In the genomic region with DNA sequence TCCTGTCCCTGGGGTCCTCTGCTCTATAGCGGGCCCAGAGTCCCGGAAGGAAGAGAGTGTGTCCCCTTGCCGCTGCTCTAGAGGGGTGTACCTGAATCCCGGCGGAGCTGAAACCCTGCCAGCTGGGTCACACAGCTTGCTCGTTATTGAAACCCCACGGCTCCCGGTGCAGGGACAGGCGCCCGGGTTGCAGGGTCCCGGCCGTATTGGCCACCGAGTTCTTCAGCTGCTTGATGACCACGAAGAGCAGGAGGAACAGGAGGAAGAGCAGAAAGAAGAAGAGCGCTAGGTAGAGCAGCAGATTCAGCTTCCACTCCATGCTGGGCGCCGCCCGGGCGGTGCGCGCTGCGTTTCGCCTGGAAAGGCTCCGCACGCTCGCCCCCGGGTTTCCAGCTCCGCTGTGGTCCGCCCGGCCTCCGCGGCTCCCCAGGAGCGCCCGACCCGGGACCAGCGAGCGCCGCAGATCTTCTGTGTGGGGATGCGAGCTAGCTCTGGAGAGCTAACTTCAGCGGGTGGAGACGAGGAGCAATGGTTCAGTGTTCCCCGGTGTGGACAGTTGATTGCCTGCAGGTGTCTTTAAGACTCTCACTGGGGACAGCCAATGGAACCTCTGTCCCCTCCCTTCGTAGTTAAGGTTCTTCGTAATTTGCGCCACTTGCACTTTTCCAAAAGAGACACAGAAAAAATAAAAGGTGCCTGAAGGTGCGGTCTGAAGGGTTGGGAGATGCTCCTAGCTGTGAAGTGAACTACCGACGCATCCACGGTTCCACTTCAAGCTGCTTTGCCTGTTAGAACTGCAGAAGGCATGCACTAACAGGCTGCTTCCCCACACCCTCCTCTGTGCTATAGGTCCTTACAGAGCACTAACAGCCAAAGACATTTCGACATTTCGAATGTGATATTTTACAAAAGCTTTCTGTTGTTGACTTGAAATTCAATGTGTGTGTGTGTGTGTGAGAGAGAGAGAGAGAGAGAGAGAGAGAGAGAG, we compare ENCODE assay signal across 9 mouse cellular contexts. TPM values are rescaled to one million over a fixed set of nuclear protein-coding genes. Genes with fewer than 3 reads are reported as not detected.
DNase-seq lines count a peak whose midpoint lies in the region; ATAC-seq lines count a peak whose summit lies in the region.
"Had no signal": no experiment of that assay in that cellular context is flagged by ENCODE, and none has a peak within 500 bp of the region (broad histone marks: within the 10 kb centered on the region; RNA-seq: fewer than 3 reads in every experiment).

A gene (minus strand): TSS at position 741 of the 988 bp plus-strand sequence.

- ATAC-seq in granulocyte monocyte progenitor cell, adult 5-6 weeks (replicated peaks; ENCODE audit: poor library complexity, severe bottlenecking): peak; percentile 42; the same call in 1 of the 2 replicates
- ATAC-seq in neural tube, embryonic 15.5 days (ENCODE audit: low FRiP score): peak; percentile 86

- intact Hi-C loops in left cerebral cortex, postnatal 36 days (cut with DNase I): no loop called here

- DNase-seq in cerebellum, postnatal 10 days: peak; percentile 27 to 31
- no peak for DNase-seq in cerebellum, adult 11-12 months
- DNase-seq in ovary, postnatal 36 days (ENCODE audit: low spot score): peak; percentile 36
- DNase-seq in ovary, adult 18-20 months (ENCODE audit: low spot score): no peak
- DNase-seq in left cerebral cortex, postnatal 36 days (ENCODE audit: low spot score in 2 of 2): peak; percentile 68 to 76
- DNase-seq in spleen, postnatal 4 days (ENCODE audit: low spot score in 2 of 2): no peak

- no peaks in the 10 kb centered on the region for H3K9me3 ChIP-seq in neural tube, embryonic 15.5 days (replicated peaks)

- peak within 1 kb of the TSS; percentile 52 for H3K9ac ChIP-seq in neural tube, embryonic 15.5 days (replicated peaks)

- H3K4me2 ChIP-seq in neural tube, embryonic 15.5 days: peak within 1 kb of the TSS; percentile 98

- peak within 1 kb of the TSS; percentile 50 for H3K4me3 ChIP-seq in neural tube, embryonic 15.5 days (replicated peaks)

- peaks cover 23% of the 10 kb centered on the region for H3K27me3 ChIP-seq in neural tube, embryonic 15.5 days (replicated peaks)

- H3K27ac ChIP-seq in neural tube, embryonic 15.5 days (replicated peaks): no peak within 1 kb of the TSS

- WGBS in neural tube, embryonic 15.5 days: under 1% methylated on average over 51 of the region's 51 CpGs

- H3K36me3 ChIP-seq in neural tube, embryonic 15.5 days: no peaks in the 10 kb centered on the region

- peaks cover 10% of the 10 kb centered on the region; the same call in 1 of the 2 replicates for H3K4me1 ChIP-seq in neural tube, embryonic 15.5 days

RNA-seq across cellular contexts. Expression of the gene that starts here (rescaled TPM):
- not detected in 2 replicates for total RNA-seq in granulocyte monocyte progenitor cell, adult 5-6 weeks (2014; fragmentation: Nextera tagmentation)
- total RNA-seq in granulocyte monocyte progenitor cell, adult 5-6 weeks (2017): not detected in 2 replicates
- total RNA-seq in left cerebral cortex, postnatal 36 days (2021): 10 to 100 TPM; 32.8 to 42.1 TPM
- polyA plus RNA-seq in neural tube, embryonic 15.5 days (2015; fragmentation: Nextera tagmentation; extraction: Ambion mirVana): 1.0 and 1.2 TPM in 2 replicates
- total RNA-seq: heart, adult 18-20 months had no signal

Comparison
In these comparisons a context has a peak if more than half of its experiments do, and no peak if none do; other contexts are left out.
1. RNA of the gene that starts here (total RNA-seq): 32.8 to 42.1 TPM in left cerebral cortex, postnatal 36 days; not detected in granulocyte monocyte progenitor cell, adult 5-6 weeks; every median in the first group is over 10 times any median in the second.
2. DNase-seq: peak in cerebellum, postnatal 10 days (2 of 2), ovary, postnatal 36 days (single experiment) and left cerebral cortex, postnatal 36 days (2 of 2); none in cerebellum, adult 11-12 months (single experiment), ovary, adult 18-20 months (single experiment) and spleen, postnatal 4 days (0 of 2).
3. Peak in ATAC-seq in granulocyte monocyte progenitor cell, adult 5-6 weeks; RNA of the gene not detected or under 1 TPM.